Mouse (Mus musculus) kidney, adult 9 months (tissue): ENCODE results near the gene Zfp668.

Experiments used
- DNase-seq: peaks from one replicate; pipeline ENCODE4 v3.0.0; 2022

The Zfp668 gene

DNA sequence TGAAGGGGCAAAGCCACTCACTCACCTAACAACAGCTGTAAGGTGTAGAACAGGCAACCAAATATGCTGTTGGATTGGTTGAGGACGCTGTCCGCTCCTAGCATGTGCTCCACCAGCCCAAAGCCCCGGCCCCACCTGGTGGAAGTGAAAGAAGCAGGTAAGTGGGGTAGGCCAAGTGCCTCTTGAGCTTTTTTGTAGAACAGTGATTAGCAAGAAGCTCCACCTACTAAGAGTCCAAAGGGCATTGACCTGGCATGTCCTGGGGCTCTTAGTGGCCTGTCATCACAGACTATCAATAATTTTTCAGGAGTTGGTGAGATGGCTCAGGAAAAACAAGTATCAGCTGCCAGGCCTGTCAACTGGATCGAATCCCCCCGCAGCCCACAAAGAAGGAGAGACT, 17.9 kb upstream of the Zfp668 start:
- DNase-seq: peak; percentile 71

- DNase-seq: peak; percentile 86
Measured at GRCm38 (mm10) chr7:127890798-127891197, 14.2 kb upstream of the Zfp668 start, which contains the start of gene Prss53. TSS of gene Prss53 (minus strand) at chr7:127890970.

DNA sequence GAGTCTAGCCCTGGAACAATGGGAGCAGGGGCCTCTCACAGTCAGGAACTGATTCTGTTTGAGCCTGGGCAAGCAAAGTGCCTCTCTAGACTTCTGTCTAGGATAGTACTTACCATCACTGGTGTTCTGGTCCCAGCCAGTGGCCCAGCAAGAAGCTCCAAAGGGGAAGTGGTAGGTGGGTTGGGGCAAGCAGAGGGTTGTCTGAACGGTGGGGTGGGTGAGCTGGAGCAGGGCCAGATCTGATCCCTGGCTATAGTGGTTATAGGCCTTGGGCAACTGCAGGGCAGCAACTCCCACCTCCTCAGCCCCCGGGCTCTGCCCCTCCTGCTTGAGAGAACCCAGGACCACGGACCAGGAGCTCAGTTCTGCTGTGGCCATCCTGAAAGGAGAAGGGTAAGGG, 12.2 kb upstream of the Zfp668 start:
- no peak for DNase-seq

DNA sequence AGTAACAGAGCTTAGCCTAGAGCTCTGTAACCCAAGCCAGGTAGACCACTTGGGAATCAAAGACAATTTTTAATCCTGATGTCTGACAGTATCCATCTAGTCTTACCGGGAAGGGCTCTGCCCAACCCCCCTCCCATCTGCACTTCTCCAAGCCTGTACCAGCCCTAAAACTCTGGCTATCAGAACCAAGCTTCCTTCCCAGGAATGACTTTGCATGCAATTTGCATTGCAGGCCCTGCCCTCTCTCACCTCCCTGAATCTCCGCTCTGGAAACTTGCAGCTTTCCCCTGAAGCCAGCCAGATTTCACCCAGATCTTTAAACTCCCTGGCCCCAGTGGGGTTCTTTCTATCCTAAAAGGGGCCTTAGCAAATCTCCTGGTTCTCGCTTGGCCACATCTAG, 11.2 kb upstream of the Zfp668 start:
- no peak for DNase-seq

DNA sequence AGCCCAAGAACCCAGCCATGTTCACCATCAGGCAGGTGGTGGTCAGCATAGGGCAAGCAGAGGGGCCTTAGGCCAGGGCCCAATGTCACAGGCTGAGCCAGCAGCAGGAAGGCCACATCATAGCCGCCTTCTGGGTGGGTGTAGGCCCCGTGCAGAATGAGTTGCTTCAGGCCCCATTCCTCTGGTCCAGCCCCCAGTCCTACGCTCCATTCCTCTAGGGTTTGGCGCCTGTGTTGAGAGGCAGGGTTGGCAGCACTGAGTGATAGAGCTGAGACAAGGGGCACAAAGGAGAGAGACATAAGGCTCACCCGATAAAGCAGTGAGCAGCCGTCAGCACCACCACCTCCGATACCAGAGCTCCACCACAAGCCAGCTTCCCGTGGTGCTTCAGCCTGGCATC, 10.6 kb upstream of the Zfp668 start:
- DNase-seq: no peak

DNA sequence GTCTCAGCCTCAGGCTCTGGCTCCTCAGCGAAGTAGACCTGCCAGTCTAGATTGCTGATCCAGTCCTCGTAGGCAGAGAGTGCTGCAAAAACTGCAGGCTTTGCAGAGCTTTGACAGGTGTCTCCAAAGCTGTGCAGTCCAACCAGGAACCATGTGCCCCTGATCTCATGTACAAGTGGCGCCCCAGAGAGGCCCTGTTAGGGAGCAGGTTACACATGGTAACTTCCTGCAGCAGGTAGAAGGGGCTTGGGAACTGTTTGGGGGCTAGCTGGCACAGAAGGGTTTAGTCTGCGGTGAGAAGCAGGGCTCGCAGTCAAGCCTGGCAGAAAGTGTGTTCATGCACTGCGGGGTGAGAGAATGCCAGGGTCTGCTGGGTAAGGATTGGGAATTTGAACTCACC, 9.9 kb upstream of the Zfp668 start:
- DNase-seq: no peak

GRCm38 (mm10) chr7:127885951-127886350, 9.3 kb upstream of the Zfp668 start:
- no peak for DNase-seq

- no peak for DNase-seq
Measured at GRCm38 (mm10) chr7:127880431-127880830, 3.8 kb upstream of the Zfp668 start.

GRCm38 (mm10) chr7:127879301-127879700, 2.7 kb upstream of the Zfp668 start:
- no peak for DNase-seq

DNA sequence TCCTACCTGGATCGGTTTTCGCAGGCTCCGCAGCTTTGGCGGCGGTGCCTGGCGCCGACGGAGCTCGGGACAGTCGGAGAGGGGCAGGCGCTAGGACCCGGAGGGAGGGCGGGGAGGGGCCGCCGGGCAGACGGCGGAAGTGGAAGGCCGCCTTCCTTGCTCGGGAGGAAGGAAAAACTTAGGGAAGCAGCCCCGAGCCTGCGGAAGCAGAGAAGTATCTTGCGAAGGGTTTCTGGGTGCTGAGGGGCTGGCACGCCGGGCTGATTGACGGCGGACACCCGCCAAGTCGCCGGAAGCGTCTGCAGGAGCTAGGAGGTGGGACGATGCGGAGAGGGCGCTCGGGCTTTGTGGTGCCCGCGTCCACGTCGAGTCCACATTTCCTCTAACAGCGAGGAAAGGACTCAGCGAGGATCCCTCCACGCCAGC, 574 bp downstream of the Zfp668 start, which contains the start of gene Zfp646:
TSS of gene Zfp646 (plus strand) at position 181 of the 426 bp plus-strand sequence.
- peak; percentile 74 for DNase-seq

- DNase-seq: peak; percentile 89
Measured at GRCm38 (mm10) chr7:127875627-127876001, 1.0 kb downstream of the Zfp668 start.

DNA sequence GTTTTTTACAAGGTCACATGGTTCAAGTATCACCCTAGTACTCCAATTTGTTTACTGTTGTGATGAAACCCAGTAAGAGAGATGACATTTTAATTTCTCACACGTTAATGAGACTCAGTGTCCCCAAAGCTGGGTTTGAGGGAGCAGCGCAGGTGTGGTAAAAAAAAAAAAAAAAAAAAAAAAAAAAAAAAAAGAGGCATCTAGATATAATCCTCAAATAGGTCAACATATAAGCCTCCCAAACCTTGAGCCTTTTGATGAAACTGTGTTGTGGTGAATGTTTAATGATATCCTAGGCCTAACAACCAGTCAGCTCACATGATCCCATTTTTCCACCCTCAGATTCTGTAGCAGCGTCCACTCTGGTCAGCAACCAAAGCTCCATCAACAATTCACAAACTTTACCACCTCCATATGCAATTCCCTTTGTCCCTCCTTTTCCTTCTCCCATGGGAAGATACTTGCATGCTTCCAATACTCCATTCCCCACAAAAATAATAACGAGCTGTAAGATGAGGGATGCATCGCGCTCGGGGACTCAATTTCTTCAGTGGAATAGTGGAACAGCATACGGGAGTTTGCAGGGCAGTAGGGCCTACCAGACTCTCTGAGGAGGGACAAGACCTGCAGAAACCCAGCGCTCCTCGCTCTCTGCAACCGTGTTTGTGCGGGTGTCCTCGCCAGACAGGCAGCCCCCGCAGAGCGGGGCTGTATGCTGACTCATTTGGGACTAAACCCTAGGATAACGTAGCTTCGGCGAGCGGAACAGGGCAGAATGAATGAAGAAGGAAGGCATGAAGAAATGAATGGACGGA, 1.6 kb downstream of the Zfp668 start:
- DNase-seq: no peak

DNA sequence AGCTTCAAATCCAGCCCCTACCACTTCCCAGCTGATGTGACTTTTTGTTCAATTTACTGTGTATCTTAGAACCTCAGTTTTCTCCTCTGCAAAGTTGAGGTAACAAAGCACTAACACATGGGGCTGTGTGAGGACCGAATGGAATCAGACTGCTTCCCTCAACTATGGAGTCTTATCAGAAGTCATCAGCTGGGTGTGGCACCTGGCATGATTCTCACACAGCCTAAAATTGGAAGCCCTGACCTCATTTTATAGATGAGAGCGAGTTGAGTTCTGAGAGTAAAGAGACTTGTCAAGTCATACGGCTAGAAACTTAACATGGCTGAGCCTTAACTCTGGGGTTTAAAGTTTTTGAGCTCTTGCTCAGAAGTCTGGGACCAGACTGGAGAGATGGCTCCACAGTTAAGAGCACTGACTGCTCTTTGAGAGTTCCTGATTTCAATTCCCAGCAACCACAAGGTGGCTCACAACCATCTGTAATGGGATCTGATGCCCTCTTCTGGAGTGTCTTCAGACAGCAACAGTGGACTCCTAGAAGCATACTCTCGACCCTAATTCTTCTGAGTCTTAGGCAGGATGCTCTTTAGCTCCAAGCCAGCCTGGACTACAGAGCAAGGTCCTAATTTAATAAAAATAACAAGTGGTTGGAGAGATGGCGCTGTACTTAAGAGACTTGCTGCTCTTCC, 6.3 kb downstream of the Zfp668 start:
- no peak for DNase-seq

DNA sequence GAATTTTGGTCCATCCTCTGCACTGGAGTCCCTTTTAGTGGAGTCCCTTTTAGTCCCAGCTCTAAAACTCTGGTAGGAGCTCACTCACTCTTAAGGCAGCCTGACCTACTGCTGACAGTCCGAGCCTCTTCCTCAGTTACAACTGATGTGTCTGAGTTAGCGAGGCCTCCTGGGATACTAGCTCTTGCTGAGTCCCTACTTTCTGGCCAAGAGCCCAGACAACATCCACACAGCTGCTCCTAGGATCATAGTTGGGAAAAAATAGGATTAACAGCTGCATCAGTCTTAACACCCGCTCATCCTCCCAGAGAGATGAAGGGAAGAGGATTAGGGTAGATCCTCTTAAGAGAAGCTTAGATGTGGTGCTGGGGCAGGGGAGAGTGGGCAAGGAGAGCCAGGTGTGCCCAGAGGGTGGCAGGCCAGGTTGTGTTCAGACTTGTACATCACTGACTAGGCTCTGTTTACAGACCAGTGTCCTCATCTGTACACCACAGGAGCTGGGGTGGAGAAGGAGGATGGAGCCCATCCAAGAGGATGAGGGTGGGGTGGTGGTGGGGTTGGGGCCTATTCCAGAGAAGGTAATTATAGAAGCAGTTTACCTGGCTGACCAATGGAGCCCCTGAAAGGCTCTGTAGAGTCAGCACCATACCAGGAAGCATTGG, 7.3 kb downstream of the Zfp668 start:
- DNase-seq: no peak

DNA sequence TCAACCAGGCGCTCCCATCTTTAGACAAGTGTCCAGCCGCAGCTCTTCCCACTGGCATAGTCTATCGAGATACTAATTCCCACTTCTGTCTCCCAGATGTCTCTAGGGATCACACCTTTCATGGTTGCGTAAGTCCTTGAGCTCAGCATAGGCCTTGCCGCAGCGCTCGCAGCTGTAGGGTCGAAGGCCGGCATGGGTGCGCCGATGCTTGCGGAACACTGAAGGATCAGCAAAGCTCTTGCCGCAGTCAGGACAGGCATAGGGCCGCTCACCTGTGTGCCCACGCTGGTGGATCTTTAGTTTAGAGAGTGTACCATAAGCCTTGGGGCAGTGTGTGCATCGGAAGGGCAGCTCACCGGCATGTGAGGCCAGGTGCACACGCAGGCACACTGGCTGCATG, 9.0 kb downstream of the Zfp668 start:
- DNase-seq: no peak

GRCm38 (mm10) chr7:127866434-127866833, 10.2 kb downstream of the Zfp668 start:
- DNase-seq: no peak

DNA sequence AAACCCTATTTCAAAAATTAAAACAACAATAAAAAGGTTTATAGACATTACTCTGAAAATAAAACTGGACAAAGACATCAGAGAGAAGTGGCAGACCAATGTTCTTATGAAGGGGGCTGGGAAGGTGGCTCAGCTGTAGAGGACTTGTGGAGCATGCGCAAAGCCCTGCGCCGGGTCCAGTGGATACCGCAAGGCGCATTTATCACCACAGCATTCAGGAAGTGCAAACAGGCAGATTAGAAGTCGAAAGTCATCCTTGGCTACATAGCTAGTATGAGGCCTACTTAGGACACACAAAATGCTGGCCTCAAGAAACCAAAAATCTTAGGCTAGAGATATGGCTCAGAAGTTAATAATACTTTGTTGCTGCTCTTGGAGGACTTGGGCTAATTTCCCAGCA, 18.4 kb downstream of the Zfp668 start:
- no peak for DNase-seq

DNA sequence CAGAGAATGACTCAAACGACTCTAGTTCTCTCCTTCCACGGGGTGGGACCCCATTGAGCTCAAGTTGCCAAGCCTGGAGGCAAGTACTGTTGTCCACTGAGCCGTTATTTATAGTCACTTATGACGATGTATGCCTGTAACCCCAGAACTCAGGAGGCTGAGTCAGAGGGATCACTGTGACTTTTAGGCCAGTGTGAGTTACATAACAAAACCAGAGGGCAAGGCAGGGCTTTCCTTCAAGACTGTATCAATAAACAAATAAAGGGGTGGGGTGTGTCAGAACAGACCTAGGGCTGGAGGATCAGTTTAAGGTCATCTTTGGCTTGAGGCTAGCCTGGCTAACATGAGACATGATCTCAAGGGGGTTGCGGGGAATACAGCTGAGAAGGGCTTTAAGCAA, 25.7 kb downstream of the Zfp668 start:
- DNase-seq: no peak

GRCm38 (mm10) chr7:127849973-127850875, 26.4 kb downstream of the Zfp668 start:
- DNase-seq: no peak

DNA sequence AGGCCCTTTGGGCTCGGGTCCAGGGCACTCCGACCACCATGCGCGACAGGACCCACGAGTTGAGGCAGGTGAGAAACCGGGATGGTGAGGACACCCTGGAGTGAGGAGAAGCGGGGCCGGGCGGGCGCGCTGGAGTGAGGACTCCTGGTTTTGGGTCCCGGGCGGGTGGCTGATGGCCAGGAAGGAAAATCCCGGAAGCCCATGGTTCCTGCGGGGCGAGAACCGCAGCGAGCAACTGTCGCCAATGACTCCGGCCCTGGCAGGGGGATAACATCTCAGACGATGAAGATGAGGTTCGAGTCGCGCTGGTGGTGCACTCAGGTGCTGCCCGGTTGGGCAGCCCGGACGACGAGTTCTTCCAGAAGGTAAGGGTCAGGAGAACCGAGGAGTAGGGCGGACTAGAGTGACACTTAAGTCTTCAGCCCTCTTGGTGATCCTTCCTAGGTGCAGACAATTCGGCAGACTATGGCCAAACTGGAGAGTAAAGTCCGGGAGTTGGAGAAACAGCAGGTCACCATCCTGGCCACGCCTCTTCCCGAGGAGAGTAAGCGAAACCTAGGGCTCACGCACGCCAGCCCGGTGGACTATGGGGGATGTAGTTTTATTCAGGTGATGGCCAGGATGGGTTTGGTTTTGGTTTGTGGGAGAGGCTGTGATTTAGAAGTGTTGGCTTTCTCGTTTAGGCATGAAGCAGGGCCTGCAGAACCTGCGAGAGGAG, 34.5 kb downstream of the Zfp668 start:
- DNase-seq: peak; percentile 92

DNA sequence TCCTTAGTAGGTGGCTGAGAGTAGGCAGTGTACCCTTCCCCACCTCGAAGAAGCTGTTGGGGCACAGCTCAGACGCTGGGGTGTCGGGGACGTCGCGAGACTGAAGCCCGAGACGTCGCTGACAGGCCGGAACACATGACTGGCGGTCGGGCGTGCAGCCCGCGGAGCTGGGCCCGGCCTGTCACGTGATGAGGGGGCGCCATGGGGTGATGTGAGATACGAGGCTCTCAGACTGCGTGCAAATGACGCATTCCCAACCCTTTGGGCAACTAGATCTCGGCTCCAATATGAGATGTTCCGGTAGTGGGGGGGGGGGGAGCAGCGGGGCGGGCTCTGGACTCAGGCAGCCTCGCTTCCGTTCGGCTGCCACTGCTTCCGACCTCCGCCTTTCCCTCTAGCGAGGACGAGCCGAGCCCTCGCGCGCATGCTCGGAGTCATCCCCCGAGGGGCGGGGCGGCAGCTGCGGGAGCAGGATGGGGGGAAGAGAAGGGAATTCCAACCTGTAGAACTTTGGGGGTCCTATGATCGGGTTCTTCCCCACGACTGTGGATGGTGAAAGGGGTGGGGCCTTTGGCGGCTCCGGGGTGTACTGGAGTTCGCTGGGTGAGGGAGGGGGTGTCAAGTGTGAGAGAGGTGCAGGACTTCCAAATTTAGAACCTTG, 35.2 kb downstream of the Zfp668 start:
- peak; percentile 94 for DNase-seq
